22 mouse cellular contexts compared by ENCODE assay signal in the genomic region with DNA sequence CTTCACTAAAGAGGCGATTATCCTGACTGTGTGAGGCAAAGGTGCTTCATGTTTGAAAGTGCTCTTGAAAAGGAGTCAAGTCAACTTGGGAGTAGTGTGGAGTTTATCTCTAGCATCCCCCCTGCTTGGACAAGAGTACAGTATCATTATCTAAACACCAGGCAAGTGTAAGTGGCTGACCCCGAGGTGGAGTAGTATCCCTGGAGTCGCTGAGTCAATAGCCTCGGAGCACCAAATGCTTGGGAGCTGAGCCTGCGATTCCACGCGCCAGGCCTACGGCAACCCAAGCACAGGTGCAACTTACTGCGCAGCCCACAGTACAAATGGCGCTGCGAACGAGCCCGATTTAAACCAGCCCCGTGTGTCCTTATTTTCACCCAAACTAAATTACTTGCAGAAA.
DNase-seq lines count a peak whose midpoint lies in the region; ATAC-seq and TF ChIP-seq lines count a peak whose summit lies in the region.
"Had no signal": no experiment of that assay in that cellular context is flagged by ENCODE, and none has a peak within 500 bp of the region (broad histone marks: within the 10 kb centered on the region; RNA-seq: fewer than 3 reads in every experiment).

No protein-coding gene starts in this region.

- 85% methylated on average over 14 of the region's 14 CpGs for WGBS in hindbrain, embryonic 10.5 days
- 87% methylated on average over 14 of the region's 14 CpGs for WGBS in hindbrain, embryonic 16.5 days
- 55% methylated on average over 14 of the region's 14 CpGs for WGBS in lung, embryonic 16.5 days
- WGBS in lung, postnatal 0 days: 50% methylated on average over 14 of the region's 14 CpGs

- H3K4me1 ChIP-seq in hindbrain, embryonic 10.5 days (replicated peaks): peaks cover 8% of the 10 kb centered on the region; the same call in 1 of the 2 replicates
- no peaks in the 10 kb centered on the region for H3K4me1 ChIP-seq in hindbrain, embryonic 16.5 days (ENCODE audit: control insufficient read depth, insufficient read depth, low read depth, low read length)
- H3K4me1 ChIP-seq in lung, embryonic 16.5 days (replicated peaks; ENCODE audit: control insufficient read depth, insufficient read depth, low read length): no peaks in the 10 kb centered on the region
- no peaks in the 10 kb centered on the region for H3K4me1 ChIP-seq in lung, postnatal 0 days (ENCODE audit: insufficient read depth, low read depth, low read length)
- H3K4me1 ChIP-seq: embryonic facial prominence, embryonic 12.5 days had no signal

- no peak for TF ChIP-seq POLR2A in brain, embryonic 14.5 days (IDR thresholded peaks at IDR 0.05; ENCODE audit: borderline replicate concordance, extremely low read depth, insufficient read depth, insufficient read length, poor library complexity, severe bottlenecking)

- H3K4me3 ChIP-seq in hindbrain, embryonic 10.5 days: no peak overlapping the region
- no peak overlapping the region for H3K4me3 ChIP-seq in hindbrain, embryonic 16.5 days (ENCODE audit: low read length)
- no peak overlapping the region for H3K4me3 ChIP-seq in lung, embryonic 16.5 days (ENCODE audit: low read length)
- no peak overlapping the region for H3K4me3 ChIP-seq in lung, postnatal 0 days (ENCODE audit: low read depth, low read length)
- H3K4me3 ChIP-seq: embryonic facial prominence, embryonic 12.5 days; forebrain, embryonic 13.5 days; gastrocnemius, adult 2 months; heart, embryonic 10.5 days had no signal

- ATAC-seq in hindbrain, embryonic 16.5 days: no peak
- ATAC-seq in lung, embryonic 16.5 days (ENCODE audit: low read depth): peak; percentile 56; the same call in 1 of the 2 replicates
- ATAC-seq in lung, postnatal 0 days: no peak
- no peak for ATAC-seq in inflammation-experienced regulatory T-cells, adult 6 months
- ATAC-seq: forebrain, embryonic 13.5 days had no signal

- peak overlapping the region; percentile 50; the same call in 1 of the 2 replicates for H3K27ac ChIP-seq in hindbrain, embryonic 10.5 days
- no peak overlapping the region for H3K27ac ChIP-seq in hindbrain, embryonic 16.5 days (ENCODE audit: low read depth, low read length)
- no peak overlapping the region for H3K27ac ChIP-seq in lung, embryonic 16.5 days (ENCODE audit: low read length)
- no peak overlapping the region for H3K27ac ChIP-seq in lung, postnatal 0 days (ENCODE audit: low read length)
- H3K27ac ChIP-seq: embryonic facial prominence, embryonic 12.5 days; forebrain, embryonic 13.5 days; gastrocnemius, adult 2 months; heart, embryonic 10.5 days; hindbrain, embryonic 14.5 days had no signal

- DNase-seq in hindbrain, embryonic 10.5 days (ENCODE audit: low spot score): no peak
- no peak for DNase-seq in lung, postnatal 0 days (ENCODE audit: low spot score)
- peak; percentile 7 for DNase-seq in R1 (ENCODE audit: low read depth, low spot score)
- peak; percentile 27 for DNase-seq in brain, embryonic 14.5 days (ENCODE audit: low read depth)
- DNase-seq in right cerebral cortex, postnatal 36 days (ENCODE audit: low spot score in 2 of 2): no peak
- DNase-seq: adrenal gland, adult 8-10 months; adrenal gland, postnatal 36 days; cerebellum, adult 11 months; cerebellum, adult 8-10 months; cerebellum, postnatal 14 days; embryo, embryonic 11 days; gastrocnemius, adult 2 months; gastrocnemius, postnatal 25 days; heart, postnatal 10 days; heart, postnatal 4 days had no signal

- no peak for TF ChIP-seq CTCF in lung, postnatal 0 days (IDR thresholded peaks at IDR 0.05)
- TF ChIP-seq CTCF in brain, embryonic 14.5 days (IDR thresholded peaks at IDR 0.05; ENCODE audit: borderline replicate concordance, extremely low read depth, insufficient read depth, insufficient read length): no peak

- H3K27me3 ChIP-seq in hindbrain, embryonic 10.5 days (ENCODE audit: insufficient read depth, poor library complexity, severe bottlenecking): peaks cover 15% of the 10 kb centered on the region; the same call in 1 of the 2 replicates
- no peaks in the 10 kb centered on the region for H3K27me3 ChIP-seq in hindbrain, embryonic 16.5 days (replicated peaks; ENCODE audit: control insufficient read depth, insufficient read depth, low read length)
- H3K27me3 ChIP-seq in lung, embryonic 16.5 days (ENCODE audit: control insufficient read depth, insufficient read depth, low read depth, low read length): peaks cover 7% of the 10 kb centered on the region; the same call in 1 of the 2 replicates
- no peaks in the 10 kb centered on the region for H3K27me3 ChIP-seq in lung, postnatal 0 days (replicated peaks; ENCODE audit: insufficient read depth, low read length)

- no peaks in the 10 kb centered on the region for H3K9me3 ChIP-seq in hindbrain, embryonic 10.5 days
- H3K9me3 ChIP-seq in hindbrain, embryonic 16.5 days (ENCODE audit: control insufficient read depth, low read length): no peaks in the 10 kb centered on the region
- H3K9me3 ChIP-seq in lung, embryonic 16.5 days (ENCODE audit: control insufficient read depth, low read length): no peaks in the 10 kb centered on the region
- no peaks in the 10 kb centered on the region for H3K9me3 ChIP-seq in lung, postnatal 0 days (ENCODE audit: low read length)
- H3K9me3 ChIP-seq: embryonic facial prominence, embryonic 12.5 days; forebrain, embryonic 13.5 days; heart, embryonic 10.5 days had no signal

- no peak overlapping the region for H3K4me2 ChIP-seq in hindbrain, embryonic 16.5 days (ENCODE audit: low read length)
- no peak overlapping the region for H3K4me2 ChIP-seq in lung, embryonic 16.5 days (ENCODE audit: low read depth, low read length)
- no peak overlapping the region for H3K4me2 ChIP-seq in lung, postnatal 0 days (replicated peaks; ENCODE audit: low read depth, low read length)
- H3K4me2 ChIP-seq: embryonic facial prominence, embryonic 12.5 days; forebrain, embryonic 13.5 days; hindbrain, embryonic 14.5 days had no signal

- no peak for TF ChIP-seq EP300 in lung, postnatal 0 days (IDR thresholded peaks at IDR 0.05)

- H3K36me3 ChIP-seq in hindbrain, embryonic 10.5 days: no peaks in the 10 kb centered on the region
- no peaks in the 10 kb centered on the region for H3K36me3 ChIP-seq in hindbrain, embryonic 16.5 days (ENCODE audit: control insufficient read depth, insufficient read depth, low read length)
- H3K36me3 ChIP-seq in lung, embryonic 16.5 days (ENCODE audit: control insufficient read depth, insufficient read depth, low read length): no peaks in the 10 kb centered on the region
- H3K36me3 ChIP-seq in lung, postnatal 0 days (ENCODE audit: insufficient read depth, low read length): no peaks in the 10 kb centered on the region
- H3K36me3 ChIP-seq: embryonic facial prominence, embryonic 12.5 days; heart, embryonic 10.5 days had no signal

- H3K9ac ChIP-seq in hindbrain, embryonic 16.5 days (ENCODE audit: low read depth, low read length): no peak overlapping the region
- no peak overlapping the region for H3K9ac ChIP-seq in lung, embryonic 16.5 days (ENCODE audit: low read length)
- no peak overlapping the region for H3K9ac ChIP-seq in lung, postnatal 0 days (replicated peaks; ENCODE audit: low read depth)
- H3K9ac ChIP-seq: embryonic facial prominence, embryonic 12.5 days; forebrain, embryonic 13.5 days; hindbrain, embryonic 14.5 days had no signal

Comparison
In these comparisons a context has a peak if more than half of its experiments do, and no peak if none do; other contexts are left out.
1. DNase-seq: peak in R1 (single experiment) and brain, embryonic 14.5 days (single experiment); none in hindbrain, embryonic 10.5 days (single experiment), lung, postnatal 0 days (single experiment) and right cerebral cortex, postnatal 36 days (0 of 2).